Comparison of ENCODE assay signal across 10 mouse cellular contexts in the genomic region with DNA sequence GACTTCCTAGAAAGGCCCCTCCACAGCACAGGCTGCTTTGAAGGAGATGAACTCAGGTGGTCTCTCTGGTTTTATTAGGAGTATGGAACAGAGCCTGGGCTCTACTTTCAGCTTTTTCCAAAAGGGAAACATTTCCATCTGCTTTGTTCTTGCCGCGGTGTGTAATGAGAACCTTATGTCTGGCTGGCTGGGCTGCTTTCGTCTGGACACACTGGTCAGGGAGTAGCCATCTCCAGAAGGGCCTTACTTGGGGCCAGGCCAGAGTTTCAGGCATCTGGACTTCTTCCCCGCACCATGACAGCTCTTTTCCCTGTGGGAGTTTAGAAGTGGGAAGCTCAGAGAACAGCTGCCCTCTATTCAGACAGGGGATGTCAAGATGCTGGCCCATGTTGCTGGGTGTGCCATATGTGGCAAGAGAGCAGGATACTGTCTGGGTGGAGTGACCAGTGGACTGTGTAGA. TPM values are rescaled to one million over a fixed set of nuclear protein-coding genes. Genes with fewer than 3 reads are reported as not detected.
A peak's percentile ranks its signal among the peaks of the same experiment; 100 is the strongest.
DNase-seq lines count a peak whose midpoint lies in the region; ATAC-seq and TF ChIP-seq lines count a peak whose summit lies in the region.
"Had no signal": no experiment of that assay in that cellular context is flagged by ENCODE, and none has a peak within 500 bp of the region (broad histone marks: within the 10 kb centered on the region; RNA-seq: fewer than 3 reads in every experiment).

No protein-coding gene starts in this region.

- no peaks in the 10 kb centered on the region for H3K27me3 ChIP-seq in embryonic facial prominence, embryonic 15.5 days
- no peaks in the 10 kb centered on the region for H3K27me3 ChIP-seq in intestine, embryonic 15.5 days (replicated peaks)
- H3K27me3 ChIP-seq in lung, postnatal 0 days (replicated peaks; ENCODE audit: insufficient read depth, low read length), result no peaks in the 10 kb centered on the region
- H3K27me3 ChIP-seq: hindbrain, embryonic 15.5 days; Patski had no signal

- WGBS in embryonic facial prominence, embryonic 15.5 days, result 30% methylated on average over 4 of the region's 4 CpGs
- 36% methylated on average over 4 of the region's 4 CpGs for WGBS in intestine, embryonic 15.5 days
- WGBS in lung, postnatal 0 days, result 62% methylated on average over 4 of the region's 4 CpGs

- H3K36me3 ChIP-seq in embryonic facial prominence, embryonic 15.5 days, result no peaks in the 10 kb centered on the region
- H3K36me3 ChIP-seq in intestine, embryonic 15.5 days, result no peaks in the 10 kb centered on the region
- H3K36me3 ChIP-seq in lung, postnatal 0 days (ENCODE audit: insufficient read depth, low read length), result no peaks in the 10 kb centered on the region
- H3K36me3 ChIP-seq: hindbrain, embryonic 15.5 days had no signal

- no peak for TF ChIP-seq CTCF in lung, postnatal 0 days (IDR thresholded peaks at IDR 0.05)

- H3K4me2 ChIP-seq in embryonic facial prominence, embryonic 15.5 days (replicated peaks), result no peak overlapping the region
- no peak overlapping the region for H3K4me2 ChIP-seq in intestine, embryonic 15.5 days (replicated peaks)
- no peak overlapping the region for H3K4me2 ChIP-seq in lung, postnatal 0 days (replicated peaks; ENCODE audit: low read depth, low read length)
- H3K4me2 ChIP-seq: hindbrain, embryonic 15.5 days had no signal

- peak; percentile 19; the same call in 1 of the 2 replicates for TF ChIP-seq EP300 in lung, postnatal 0 days (IDR thresholded peaks at IDR 0.05)

- H3K9me3 ChIP-seq in embryonic facial prominence, embryonic 15.5 days (replicated peaks), result no peaks in the 10 kb centered on the region
- no peaks in the 10 kb centered on the region for H3K9me3 ChIP-seq in intestine, embryonic 15.5 days
- no peaks in the 10 kb centered on the region for H3K9me3 ChIP-seq in lung, postnatal 0 days (ENCODE audit: low read length)
- H3K9me3 ChIP-seq: hindbrain, embryonic 15.5 days had no signal

- DNase-seq in NIH3T3 (ENCODE audit: low read depth), result peak; percentile 83
- DNase-seq in lung, postnatal 0 days (ENCODE audit: low spot score), result peak; percentile 76
- no peak for DNase-seq in spleen, adult 18-20 months
- no peak for DNase-seq in left cerebral cortex, adult 18-20 months (ENCODE audit: low spot score in 2 of 2)

- peak; percentile 77 for ATAC-seq in embryonic facial prominence, embryonic 15.5 days (ENCODE audit: insufficient number of reproducible peaks, low FRiP score, low TSS enrichment, low read depth)
- peak; percentile 76 for ATAC-seq in intestine, embryonic 15.5 days
- peak; percentile 90 for ATAC-seq in lung, postnatal 0 days
- no peak for ATAC-seq in inflammation-experienced regulatory T-cells, adult 6 months
- no peak for ATAC-seq in cerebellum, adult (ENCODE audit: insufficient number of reproducible peaks, low FRiP score, low TSS enrichment)
- ATAC-seq: Patski had no signal

- no peak overlapping the region for H3K4me3 ChIP-seq in embryonic facial prominence, embryonic 15.5 days (replicated peaks)
- H3K4me3 ChIP-seq in intestine, embryonic 15.5 days (replicated peaks), result no peak overlapping the region
- no peak overlapping the region for H3K4me3 ChIP-seq in lung, postnatal 0 days (ENCODE audit: low read depth, low read length)
- H3K4me3 ChIP-seq: hindbrain, embryonic 15.5 days had no signal

- peaks cover 35% of the 10 kb centered on the region for H3K4me1 ChIP-seq in embryonic facial prominence, embryonic 15.5 days
- peaks cover 9% of the 10 kb centered on the region for H3K4me1 ChIP-seq in intestine, embryonic 15.5 days (replicated peaks)
- H3K4me1 ChIP-seq in lung, postnatal 0 days (ENCODE audit: insufficient read depth, low read depth, low read length), result no peaks in the 10 kb centered on the region
- H3K4me1 ChIP-seq: hindbrain, embryonic 15.5 days had no signal

- no peak overlapping the region for H3K9ac ChIP-seq in embryonic facial prominence, embryonic 15.5 days
- no peak overlapping the region for H3K9ac ChIP-seq in intestine, embryonic 15.5 days
- no peak overlapping the region for H3K9ac ChIP-seq in lung, postnatal 0 days (replicated peaks; ENCODE audit: low read depth)
- H3K9ac ChIP-seq: hindbrain, embryonic 15.5 days had no signal

- H3K27ac ChIP-seq in embryonic facial prominence, embryonic 15.5 days (replicated peaks), result 0 out of 2 replicates have a peak overlapping the region, but pooled peaks have one; percentile 74
- no peak overlapping the region for H3K27ac ChIP-seq in intestine, embryonic 15.5 days
- no peak overlapping the region for H3K27ac ChIP-seq in lung, postnatal 0 days (ENCODE audit: low read length)
- H3K27ac ChIP-seq: hindbrain, embryonic 15.5 days had no signal

RNA-seq across cellular contexts. Expression of gene Nkd2, which starts 40.0 kb away (rescaled TPM):
- polyA plus RNA-seq in embryonic facial prominence, embryonic 15.5 days (2015; fragmentation: Nextera tagmentation; extraction: Ambion mirVana), result 40.2 and 42.1 TPM in 2 replicates
- polyA plus RNA-seq in intestine, embryonic 15.5 days (2015; fragmentation: Nextera tagmentation; extraction: Ambion mirVana), result 3.8 and 4.1 TPM in 2 replicates
- 3.1 and 3.2 TPM in 2 replicates for polyA plus RNA-seq in lung, postnatal 0 days (2015; fragmentation: Nextera tagmentation; extraction: Ambion mirVana)
- polyA plus RNA-seq in inflammation-experienced regulatory T-cells, adult 6 months (2017; shearing (Covaris generic)), result under 1 TPM in 2 of 3 experiments, not detected in 1; 0.19 to 0.44 TPM
- 1 to 10 TPM; 2.4 to 2.8 TPM for total RNA-seq in left cerebral cortex, adult 18-20 months (2021)

RNA-seq across cellular contexts. Expression of gene Trip13, which starts 50.1 kb away (rescaled TPM):
- polyA plus RNA-seq in embryonic facial prominence, embryonic 15.5 days (2015; fragmentation: Nextera tagmentation; extraction: Ambion mirVana), result 26.2 and 28.2 TPM in 2 replicates
- 36.8 and 41.3 TPM in 2 replicates for polyA plus RNA-seq in intestine, embryonic 15.5 days (2015; fragmentation: Nextera tagmentation; extraction: Ambion mirVana)
- 2.4 and 4.1 TPM in 2 replicates for polyA plus RNA-seq in lung, postnatal 0 days (2015; fragmentation: Nextera tagmentation; extraction: Ambion mirVana)
- polyA plus RNA-seq in inflammation-experienced regulatory T-cells, adult 6 months (2017; shearing (Covaris generic)), result 10 to 100 TPM in 1 of 3 experiments, 1 to 10 TPM in 2; 2.5 to 17.3 (median 4.5) TPM
- total RNA-seq in left cerebral cortex, adult 18-20 months (2021), result under 1 TPM; 0.37 to 0.79 TPM

RNA-seq across cellular contexts. Expression of gene Brd9, which starts 50.2 kb away (rescaled TPM):
- 48.2 and 53.4 TPM in 2 replicates for polyA plus RNA-seq in embryonic facial prominence, embryonic 15.5 days (2015; fragmentation: Nextera tagmentation; extraction: Ambion mirVana)
- polyA plus RNA-seq in intestine, embryonic 15.5 days (2015; fragmentation: Nextera tagmentation; extraction: Ambion mirVana), result 34.7 and 37.6 TPM in 2 replicates
- 33.8 and 35.2 TPM in 2 replicates for polyA plus RNA-seq in lung, postnatal 0 days (2015; fragmentation: Nextera tagmentation; extraction: Ambion mirVana)
- polyA plus RNA-seq in inflammation-experienced regulatory T-cells, adult 6 months (2017; shearing (Covaris generic)), result 10 to 100 TPM; 62.6 to 78.6 (median 69.0) TPM
- 10 to 100 TPM; 75.9 to 85.0 TPM for total RNA-seq in left cerebral cortex, adult 18-20 months (2021)

Comparison
In these comparisons a context has a peak if more than half of its experiments do, and no peak if none do; other contexts are left out.
1. DNase-seq: peak in NIH3T3 (single experiment) and lung, postnatal 0 days (single experiment); none in spleen, adult 18-20 months (0 of 2) and left cerebral cortex, adult 18-20 months (0 of 2).
2. ATAC-seq: peak in embryonic facial prominence, embryonic 15.5 days (single experiment), intestine, embryonic 15.5 days (single experiment) and lung, postnatal 0 days (single experiment); none in inflammation-experienced regulatory T-cells, adult 6 months (single experiment) and cerebellum, adult (single experiment).